Mouse (Mus musculus) liver, adult (tissue): Measurements from ENCODE around the gene Map3k1.

Source experiments
- GATA4 ChIP-seq: IDR thresholded peaks from 2 replicates; pipeline ENCODE4 v1.6.1; 2014; ENCODE audit warnings: mild to moderate bottlenecking, low read length; ENCODE audit not compliant: insufficient replicate concordance

Map3k1 gene

DNA sequence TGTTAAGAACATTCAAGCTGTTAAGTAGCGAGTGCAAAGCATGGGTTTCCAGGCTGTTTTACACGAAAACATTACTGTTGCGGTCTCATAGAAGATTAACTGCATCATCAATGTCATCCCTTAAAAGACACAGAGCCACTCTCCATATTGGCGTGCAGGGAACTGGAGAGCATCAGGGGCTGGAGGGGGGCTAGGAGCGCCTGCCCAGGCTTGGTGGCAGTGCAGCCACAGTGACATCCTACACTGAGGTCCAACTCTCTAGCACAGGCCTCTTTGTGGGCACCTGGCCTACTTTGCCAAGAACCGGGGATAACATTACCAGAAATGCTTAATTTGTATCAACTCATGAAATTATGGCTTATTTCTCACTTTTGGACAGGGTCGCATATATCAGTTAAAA, 22.2 kb downstream of the Map3k1 start:
- TF ChIP-seq GATA4, result no peak

DNA sequence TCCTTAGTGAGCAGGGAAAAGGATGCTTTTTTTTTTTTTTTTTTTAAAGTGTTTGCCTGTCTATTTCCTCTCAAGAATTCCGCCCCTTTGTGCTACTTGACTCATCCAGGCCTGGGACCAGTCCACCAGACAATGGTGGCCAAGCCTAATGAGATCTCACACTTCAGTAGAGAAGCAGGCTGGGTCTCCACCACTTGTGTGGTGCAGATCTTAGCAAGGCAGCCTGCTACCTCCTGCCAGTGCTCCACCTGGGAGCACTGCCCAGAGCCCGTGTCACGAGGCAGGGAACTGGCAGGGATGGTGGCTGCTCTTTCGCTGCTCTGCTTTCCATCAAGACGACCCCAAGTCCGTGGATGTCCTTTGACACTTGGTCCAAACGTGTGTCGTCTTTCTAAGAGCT, 25.3 kb downstream of the Map3k1 start:
- no peak for TF ChIP-seq GATA4

DNA sequence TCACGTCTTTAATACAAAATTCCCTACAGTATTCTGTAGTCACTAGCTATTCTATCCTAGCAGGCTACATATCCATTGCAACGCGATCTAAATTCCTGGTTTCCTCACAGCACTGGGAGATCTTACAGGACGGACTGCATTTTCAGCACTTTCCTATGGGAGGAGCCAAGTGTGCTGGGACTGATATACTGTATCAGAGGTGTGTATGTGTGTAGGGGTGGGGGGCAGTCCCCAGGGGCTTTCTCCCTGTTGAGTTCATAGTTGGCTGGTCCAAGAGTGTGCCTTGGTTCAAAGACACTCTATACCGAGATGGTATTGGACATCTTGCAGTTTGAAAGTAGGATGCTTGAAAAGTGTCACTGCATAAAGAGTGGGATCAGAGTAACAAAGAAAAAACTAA, 29.3 kb downstream of the Map3k1 start:
- no peak for TF ChIP-seq GATA4

DNA sequence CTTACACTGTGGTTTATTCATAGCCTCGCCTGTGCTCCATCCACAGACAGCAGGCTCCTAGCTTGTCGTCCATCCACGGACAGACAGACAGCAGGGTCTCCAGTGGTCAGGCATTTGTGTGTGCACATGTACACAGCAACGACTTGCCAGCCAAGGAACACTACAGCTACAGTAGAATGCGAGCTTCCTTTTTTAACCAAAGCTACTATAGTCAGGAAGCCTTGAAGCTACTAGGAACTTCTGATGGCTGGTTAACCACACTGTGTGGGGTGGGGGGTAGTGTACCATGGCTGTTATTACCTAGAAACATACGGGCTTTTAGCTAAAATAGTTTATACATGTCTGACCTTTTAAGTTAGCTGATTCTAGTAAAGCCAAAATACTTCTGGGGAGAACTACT, 30.2 kb downstream of the Map3k1 start:
- no peak for TF ChIP-seq GATA4

DNA sequence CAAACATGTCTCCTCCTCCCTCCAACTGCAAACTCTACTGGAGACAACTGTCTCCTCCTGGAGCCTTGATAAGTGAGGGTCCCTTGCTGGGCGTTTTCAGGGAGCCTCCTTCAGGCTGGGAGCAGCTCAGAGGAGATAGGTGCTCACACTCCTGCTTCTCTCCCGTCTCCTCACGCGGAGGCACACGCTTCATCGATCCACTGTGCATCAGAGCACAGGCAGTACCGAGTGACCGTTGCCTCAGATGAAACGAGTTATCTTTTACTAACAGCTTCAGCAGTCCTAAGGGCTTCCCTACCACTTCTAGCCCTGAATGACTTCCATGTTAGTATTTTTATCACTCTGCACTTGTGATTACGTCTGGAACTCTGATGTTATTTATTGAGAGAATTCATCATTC, 30.9 kb downstream of the Map3k1 start:
- no peak for TF ChIP-seq GATA4

DNA sequence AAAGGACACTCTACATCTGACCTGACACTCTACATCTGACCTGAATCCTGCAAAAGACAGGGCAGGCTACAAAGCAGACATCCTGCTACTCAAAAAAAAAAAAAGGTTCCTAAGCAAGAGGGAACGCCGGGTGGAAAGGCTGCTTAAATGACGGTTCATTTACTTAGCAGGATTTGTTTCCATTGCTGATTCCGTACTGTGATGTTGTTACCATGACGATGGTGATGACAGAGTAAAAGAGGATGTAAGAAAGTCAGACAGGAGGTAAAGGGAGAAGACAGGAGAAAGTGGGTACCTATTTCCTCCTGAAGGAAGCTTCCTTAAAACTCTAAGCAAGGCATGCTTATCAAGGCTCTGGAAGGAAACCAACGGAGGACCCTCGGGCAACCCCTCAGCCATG, 31.6 kb downstream of the Map3k1 start:
- no peak for TF ChIP-seq GATA4

DNA sequence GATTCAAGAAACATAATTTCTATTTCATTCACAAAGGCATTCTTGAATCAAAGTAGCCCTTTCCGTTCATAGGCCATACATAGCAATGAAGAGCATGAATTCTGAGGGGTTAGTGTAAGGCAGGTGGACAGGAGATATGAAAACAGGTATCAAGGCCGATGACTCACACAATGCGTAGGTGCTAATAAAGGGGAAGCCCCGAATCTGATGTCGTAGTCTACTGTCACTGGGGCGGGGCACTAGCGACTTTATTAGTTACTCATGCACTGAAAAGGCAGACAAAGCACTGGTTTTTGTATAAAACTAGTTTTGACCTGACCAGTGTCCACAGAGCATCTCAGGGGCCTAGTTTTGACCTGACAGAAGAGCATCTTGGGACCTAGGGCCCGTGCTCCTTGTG, 36.7 kb downstream of the Map3k1 start:
- TF ChIP-seq GATA4, result no peak

DNA sequence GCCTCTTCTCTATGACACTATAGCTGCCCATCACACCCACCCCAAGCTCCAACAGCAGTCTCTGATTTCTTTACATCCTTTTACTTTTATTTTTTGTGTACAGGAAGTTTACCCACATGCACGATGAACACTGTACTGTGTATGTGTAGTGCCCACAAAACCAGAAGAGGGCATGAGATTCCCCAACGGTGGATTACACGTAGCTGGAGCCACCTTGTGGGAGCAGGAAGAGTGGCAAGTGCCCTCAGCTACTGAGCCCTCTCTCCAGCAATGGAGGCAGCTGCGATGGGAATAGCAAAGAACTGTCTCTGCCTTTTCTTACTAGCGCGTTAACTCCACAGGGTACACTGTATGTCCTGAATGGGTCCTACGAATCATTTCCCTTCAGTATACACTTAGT, 37.6 kb downstream of the Map3k1 start:
- no peak for TF ChIP-seq GATA4

DNA sequence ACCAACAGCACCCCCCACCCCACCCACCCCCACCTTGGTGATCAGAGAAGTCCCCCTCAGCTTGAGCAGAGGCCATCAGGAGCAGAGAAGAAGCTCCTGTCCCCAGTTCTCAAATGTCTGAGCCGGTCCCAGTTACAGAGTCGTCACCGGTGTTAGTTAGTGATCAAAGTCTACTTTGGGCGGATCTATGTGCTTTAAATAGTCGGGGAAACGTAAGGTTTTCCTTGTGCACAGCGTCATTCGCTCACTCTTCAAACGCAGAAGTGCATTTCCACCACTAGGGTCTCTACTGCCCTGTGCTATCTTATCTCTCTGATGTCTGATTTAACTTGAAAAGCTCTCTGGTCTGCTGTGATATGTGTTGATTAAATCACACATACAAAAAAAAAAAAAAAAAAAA, 38.0 kb downstream of the Map3k1 start:
- no peak for TF ChIP-seq GATA4

DNA sequence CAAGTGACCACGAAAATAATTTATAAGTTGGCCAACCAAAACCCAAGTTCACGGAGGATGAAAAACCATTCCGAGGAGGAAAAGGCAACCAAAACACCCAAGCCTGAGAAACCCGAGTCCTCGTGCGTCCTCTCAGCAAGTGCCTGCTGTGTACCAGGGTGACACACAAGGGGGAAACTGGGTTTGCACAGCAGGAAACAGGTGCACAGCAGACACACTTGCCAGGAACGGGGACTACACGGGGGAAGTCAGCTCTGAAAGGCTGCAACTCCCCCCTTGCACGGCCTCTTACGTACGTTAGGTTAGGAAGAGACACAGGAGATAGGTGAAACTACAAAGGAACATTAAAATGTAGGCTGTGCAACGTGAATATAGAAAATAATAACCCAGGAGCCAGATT, 46.3 kb downstream of the Map3k1 start:
- TF ChIP-seq GATA4, result no peak

DNA sequence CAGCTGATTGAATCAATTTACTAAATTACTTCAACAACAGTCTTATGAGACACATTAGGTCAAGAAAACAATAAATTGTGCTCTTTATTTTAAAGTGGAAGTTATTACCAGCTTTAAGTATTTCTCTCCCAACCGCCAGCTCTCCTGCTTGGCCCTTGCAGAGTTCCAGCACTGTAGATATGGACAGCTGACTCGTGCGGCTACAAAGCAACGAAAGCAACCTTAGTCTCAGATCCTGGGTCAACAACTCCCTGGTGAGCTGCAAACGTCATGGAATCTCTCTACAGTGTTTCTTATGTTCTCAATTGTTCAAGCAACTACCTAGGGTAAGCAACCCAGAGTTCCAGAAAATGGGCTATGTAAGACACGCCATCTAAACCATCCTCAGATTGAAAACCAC, 51.8 kb downstream of the Map3k1 start:
- no peak for TF ChIP-seq GATA4

DNA sequence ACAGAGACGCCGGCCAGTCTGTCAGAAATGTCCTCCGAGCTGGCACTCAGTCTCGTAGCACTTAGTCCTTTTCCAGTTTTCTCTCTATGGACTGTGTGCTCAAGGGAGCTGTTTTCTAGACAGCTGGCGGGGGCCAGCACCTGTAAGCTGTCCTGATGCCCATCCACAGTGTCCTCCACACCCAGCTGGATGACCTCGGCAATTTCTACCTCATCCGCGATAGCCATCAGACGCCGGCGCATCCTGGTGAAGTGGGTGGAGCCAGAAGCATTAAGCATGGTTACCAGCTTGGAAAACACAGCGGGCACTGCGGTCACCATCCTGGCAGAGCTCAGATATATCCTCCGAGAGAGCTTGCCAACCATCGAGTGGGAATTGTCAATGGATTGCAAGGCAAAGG, 52.9 kb downstream of the Map3k1 start:
- TF ChIP-seq GATA4, result no peak

DNA sequence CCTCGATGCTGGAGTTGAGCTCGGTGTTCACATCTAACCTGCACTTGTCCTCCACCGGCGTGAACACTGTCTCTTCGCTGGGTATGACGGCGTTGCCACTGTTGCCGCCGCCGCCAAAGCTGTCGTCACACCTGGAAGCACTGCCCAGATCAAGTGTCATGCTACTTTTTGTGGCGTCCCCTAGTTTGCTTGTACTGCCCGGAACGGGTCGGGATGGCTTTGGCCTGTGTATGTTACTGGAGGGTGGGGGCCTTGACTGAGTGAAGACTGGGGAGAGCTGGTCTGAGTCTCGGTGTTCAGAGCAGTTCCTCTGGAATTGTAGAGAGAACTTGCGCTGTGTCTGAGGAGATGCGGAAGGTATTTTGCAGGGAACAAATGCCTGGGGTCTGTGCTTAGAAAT, 53.4 kb downstream of the Map3k1 start:
- no peak for TF ChIP-seq GATA4

DNA sequence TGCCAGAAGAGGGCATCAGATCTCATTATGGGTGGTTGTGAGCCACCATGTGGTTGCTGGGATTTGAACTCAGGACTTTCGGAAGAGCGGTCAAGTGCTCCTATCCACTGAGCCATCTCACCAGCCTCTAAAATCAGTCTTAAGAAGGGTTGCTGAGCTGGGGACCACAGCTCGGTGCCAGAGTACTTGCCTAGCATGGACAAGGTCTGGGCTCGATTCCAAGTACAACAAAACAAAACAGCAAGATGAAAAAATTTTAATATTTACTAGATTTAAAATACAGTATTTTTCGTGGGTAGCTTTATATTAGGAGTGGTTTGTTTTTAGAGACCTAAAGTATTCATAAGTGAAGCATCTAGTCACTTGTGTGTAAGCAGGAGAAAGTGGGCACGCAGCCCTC, 55.5 kb downstream of the Map3k1 start:
- TF ChIP-seq GATA4, result no peak

DNA sequence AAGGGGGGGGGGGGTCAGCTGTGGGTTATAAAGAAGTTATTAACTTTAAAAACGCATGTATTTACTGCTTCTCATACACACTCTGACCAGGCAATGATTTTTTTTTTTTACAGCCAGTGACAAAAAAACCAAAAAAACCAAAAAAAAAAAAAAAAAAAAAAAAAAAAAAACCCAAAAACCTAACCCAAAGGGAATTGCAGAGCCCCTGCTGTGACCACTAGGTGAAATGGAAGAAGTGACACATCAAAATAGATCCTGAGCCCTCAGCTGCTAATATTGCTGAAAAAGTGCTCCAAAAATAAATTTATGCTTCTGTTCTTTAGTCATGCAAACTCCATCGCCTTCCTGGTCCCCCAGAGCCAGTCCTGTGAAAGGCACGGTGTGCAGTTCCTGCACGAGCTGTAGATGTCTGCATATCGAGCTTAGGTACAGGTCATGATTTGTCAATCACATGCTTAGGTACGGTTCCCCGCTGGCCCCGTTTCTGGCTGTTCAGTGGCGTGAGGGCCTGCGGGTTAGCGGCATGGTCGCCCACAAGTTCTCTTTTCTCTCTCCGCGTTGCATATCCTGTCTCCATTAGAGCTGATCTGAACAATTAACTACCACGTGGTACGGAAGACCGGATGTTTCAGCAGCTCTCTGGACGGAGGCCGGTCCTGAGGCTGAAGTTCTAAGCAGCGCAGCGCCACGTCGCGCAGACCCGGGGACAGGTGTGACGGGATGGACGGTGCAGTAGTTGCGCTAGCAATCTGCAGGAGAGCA, 60.3 kb downstream of the Map3k1 start:
- TF ChIP-seq GATA4, result no peak

DNA sequence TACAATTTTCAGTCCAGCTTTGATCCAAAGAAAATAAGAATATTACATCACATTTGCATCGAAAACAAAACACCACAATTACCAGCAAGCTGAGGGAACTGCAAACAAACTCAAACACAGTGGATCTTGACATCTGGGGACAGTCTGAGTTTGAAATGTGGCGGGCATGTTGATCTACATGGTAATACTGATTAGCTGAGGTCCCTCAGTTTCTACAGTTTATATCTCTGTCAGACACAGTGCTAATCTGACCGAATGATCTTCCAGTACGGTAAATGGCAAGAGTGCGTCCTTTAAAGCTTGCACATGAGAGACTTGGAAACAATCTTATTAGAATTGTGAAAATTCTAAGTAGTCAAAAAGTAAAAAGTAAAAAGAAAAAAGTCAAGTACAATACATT, 62.0 kb downstream of the Map3k1 start:
- TF ChIP-seq GATA4, result no peak

DNA sequence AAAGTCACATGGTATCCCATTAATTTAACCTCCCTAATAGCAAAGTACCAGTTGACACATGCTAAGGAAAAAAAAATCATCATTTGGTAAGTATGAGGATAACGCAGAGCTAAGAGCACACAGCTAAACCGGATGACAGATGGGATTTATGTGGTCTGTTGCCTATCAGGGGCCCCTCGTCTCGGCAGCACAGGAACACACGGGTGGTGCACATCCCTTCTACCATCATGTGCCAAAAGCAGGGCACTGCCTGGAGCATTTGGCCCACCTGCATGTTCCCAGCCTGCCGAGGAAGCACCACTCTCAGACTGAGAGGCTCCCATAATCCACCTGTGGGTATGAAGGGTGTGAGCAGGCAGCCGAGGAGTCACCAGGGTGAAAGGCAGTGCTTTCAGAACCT, 63.6 kb downstream of the Map3k1 start:
- TF ChIP-seq GATA4, result no peak
